Mouse (Mus musculus): ENCODE results near the gene Adam15.

Adam15 gene

DNA sequence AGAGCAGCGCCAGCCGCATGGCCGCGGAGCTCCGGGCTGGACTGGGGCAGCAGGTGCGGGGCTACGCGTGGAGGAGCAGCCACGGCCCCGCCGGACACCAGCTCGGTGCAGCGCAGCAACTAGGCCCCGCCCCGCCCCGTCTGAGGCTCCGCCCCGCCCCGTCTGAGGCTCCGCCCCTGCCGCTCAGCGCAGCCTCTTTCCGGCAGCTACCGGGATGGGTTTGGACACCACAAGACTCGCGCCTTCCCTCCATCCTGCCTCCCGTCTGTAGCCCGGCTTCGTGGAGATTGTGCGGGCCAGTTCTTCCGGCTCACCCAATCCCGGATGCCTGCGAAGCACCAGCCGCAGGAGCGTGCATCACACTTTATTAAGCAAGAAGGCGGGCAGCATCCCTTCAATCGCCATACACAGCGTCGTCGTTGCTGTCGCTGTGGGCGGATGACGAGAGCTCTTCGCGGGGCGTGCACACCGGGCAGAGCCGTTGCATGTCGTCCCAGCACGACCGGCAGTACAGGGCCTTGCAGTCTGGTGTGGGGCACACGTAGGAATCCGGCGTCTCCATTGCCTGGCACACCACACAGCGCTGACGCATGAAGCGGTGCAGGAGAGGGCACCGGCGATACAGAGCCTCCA lies at the start of gene Adam15:
Gene Adam15 (minus strand): TSS at position 128 of the 633 bp plus-strand sequence.
- DNase-seq (ENCODE audit: low read depth), result peak; percentile 56

DNA sequence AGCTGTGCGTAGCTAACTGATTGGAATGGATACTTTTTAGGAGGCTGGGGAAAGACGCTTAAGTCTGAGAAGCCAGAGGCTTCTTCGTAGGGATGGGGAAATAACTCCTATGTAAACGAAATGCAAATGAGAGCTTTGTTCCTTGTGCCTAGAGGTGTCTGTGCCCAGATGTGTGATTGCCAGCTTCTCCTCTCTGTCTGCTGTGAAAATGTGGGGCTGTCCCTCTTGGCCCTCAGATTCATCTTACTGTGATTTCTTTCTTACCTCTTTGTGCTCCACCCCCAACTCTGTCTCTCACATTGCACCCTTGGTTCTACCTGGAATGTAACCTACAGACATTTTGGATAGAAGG lies 46.8 kb upstream of the Adam15 start:
- DNase-seq (ENCODE audit: low read depth), result no peak

DNA sequence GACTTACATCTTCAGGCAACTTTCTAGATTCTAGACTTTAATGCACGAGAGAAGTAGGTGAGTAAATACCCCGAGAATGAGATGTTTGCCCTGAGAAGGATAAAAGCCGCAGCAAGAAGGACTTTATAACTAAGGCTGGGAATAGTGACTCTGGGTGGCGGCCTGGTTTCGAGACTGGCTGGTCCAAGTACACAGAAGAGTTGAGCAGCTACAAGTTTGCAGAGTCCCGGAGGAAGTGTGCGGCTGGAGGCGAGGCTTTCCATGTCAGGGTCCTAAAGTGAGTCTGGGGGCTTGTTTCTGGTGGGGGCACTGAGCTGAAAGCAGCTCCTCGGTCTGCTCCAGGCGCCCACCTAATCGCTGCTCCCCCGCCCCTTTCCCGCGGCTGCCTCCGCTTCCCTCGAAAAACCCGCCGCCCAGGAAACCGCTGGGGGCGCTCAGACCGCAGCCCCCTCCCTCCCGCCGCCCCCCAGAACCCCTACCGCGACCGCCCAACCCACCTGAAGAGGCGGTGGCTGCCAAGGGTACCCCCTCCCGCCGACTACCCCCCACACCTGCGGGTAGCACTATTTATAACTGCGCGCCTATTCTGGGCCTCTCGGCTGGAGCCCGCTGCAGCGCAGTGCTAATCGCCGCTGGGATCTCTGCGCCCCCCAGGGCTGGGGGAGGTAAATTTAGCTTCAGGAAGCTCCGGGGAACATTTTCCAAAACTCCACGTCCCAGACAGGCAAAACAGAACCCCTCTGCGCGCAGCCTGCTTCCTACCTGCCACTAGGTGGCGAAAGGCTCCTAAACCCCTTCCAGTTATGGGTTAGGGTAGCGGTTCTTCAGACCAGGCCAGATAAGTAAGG lies 46.2 kb upstream of the Adam15 start:
- DNase-seq (ENCODE audit: low read depth), result no peak

DNA sequence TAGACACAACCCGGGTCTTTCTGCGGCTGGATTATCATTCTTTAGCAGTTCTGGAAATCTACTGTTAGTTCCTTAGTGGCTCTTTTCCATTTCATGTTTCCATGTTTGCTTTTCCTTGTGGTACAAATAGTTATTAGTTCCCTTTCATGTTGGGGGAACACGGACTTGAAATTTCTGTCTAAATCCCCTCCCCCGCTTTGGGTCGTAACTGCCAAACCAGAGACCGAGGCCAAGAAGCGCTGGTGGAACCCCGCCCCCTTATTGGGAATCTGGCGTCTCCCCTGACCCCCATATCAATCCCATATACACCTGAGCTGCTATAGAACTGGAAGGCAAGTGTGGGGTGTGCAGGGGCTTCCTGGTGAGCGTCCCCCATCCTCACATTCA lies 45.6 kb upstream of the Adam15 start:
- DNase-seq (ENCODE audit: low read depth), result no peak

DNA sequence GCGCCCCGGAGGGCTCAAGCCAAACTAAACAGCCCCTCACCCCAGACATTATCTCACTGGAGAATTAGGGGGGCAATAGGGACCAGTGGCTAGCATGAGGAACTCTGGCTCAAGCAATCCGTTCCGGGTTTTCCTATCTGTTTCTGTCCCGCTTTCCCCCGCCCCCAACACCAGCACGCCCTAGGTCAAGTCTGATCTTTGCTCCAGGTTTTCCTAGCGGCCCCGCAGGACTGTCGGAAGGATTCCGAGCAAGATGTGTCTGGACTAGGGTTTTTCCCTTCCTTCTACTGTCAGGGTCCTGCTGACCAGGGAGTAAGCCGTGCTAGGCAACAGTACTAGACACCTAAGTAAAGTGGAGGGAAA lies 45.1 kb upstream of the Adam15 start:
- DNase-seq (ENCODE audit: low read depth), result peak; percentile 68

DNA sequence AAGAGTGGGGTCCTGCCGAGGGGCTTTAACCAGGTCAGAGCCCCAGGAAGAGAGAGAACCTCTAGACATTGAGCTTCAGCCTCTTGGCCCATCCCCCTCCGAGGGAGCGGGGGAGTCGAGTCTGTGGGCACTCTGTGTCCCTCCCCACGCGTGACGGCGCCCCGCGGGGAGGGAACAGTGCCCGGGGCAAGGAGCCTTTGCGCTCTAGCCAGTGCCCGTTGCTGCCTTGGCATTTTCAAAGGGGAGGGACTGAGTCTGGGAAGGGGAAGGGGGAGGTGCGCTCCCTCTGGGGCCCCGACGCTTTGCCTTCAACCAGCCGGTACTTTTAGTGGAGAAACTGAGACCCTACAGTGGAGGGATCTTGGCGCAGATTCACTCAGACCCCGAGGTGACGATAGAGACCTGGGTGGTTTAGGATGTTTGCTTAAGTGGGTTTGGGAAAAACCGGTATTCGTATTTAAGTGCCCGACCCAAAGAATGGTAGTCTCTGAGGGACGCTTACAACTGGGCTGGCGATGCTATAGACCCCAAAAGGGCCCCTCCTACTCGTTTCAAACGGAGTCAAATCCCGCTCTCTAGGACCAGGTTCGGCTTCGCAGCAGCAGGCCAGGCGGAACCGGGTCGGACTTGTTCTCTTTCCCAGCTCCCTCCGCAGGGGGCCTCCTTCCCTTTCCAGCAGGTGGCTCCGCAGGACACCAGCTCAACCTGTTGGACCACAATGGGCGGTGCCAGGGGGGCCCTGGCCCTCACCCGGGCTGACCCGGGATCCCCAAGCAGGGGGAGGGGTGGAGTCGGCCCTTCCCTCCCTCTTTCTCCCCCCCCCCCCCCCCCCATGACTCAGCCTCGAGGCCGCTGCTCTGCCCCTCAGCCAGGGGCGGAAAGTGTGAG lies 44.5 kb upstream of the Adam15 start, which contains the start of gene Zbtb7b:
Gene Zbtb7b (minus strand): TSS at position 771 of the 888 bp plus-strand sequence.
- peak; percentile 54 for DNase-seq (ENCODE audit: low read depth)

DNA sequence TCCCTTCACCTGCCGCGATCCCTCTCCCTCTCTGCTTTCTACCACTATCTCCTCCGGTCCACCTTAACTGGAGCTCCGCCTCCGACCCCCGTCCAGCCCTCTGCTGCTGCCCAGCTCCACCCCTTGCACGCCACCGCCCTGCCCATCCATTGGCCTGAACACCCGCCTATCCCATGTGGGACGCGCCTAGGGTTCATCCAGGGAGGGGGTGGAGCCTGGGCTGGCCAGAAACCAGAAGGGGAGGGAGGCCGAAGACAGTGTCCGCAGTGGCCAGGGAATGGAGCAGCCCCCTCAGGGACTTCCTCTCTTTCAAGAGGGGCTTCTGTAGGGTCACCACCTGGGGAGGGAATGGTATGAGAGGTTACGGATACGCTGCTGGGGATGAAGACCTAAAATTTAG lies 43.8 kb upstream of the Adam15 start:
- DNase-seq (ENCODE audit: low read depth), result peak; percentile 93

DNA sequence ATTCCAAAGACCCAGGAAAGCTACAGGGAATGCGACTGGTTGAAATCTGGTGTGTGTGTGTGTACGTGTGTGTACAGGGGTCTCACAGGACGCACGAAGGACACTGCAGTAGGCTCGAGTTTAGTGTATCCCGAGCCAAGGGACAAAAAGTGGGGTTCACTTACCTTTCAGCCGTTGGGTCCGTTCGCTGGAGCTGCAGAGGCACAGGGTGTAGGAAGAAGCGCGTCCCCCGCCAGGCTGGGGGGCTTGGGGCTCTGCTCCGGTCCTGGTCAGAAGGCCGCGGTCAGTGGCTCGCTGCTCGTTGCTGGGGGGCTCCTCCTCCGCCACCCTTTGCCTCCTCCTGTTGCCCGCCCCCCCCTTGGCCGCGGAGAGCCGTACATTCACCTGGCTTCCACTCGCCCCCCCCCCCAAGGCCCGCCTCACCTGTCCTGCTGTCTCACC lies 43.1 kb upstream of the Adam15 start:
- DNase-seq (ENCODE audit: low read depth), result no peak

DNA sequence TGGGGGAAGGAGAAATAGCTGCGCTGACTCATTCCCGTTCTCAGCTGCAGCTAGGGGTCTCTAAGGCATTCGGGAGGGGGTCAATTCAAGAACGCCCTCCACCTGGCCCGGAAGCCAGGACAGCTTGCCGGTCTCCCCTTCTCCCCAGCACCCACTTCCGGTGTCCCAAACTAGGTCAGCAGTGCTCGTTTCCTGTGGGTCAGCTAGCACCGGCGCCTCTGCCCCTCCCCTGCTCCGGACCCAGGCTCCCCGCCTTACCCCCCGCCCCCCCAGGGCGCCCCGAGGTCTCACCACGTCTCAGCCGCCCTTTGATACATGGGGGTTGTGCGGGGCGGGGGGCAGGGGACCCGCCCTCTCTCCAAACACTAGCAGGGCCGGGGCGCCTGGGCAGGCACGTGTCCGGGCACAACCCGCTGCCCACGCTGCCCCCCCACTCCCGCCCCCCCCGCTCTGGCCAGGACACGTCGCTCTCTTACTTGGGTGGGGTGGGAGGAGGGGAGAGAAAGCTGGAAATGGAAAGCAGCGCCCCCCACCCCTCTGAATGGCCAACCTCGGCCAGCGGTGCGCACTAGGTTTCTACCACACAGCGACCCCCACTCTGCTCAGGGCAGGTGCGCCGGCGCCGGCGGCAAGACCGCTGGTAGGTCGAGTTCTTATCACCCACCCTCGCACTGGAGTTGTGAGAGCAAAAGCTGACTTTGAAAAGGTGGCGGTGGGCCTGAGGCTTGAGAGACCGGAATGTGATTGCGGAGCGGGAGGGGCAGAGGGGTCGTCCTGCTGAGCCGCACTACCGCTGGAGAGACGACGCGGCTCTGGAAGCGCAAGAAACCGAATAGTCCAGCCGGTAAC lies 42.1 kb upstream of the Adam15 start:
- no peak for DNase-seq (ENCODE audit: low read depth)

DNA sequence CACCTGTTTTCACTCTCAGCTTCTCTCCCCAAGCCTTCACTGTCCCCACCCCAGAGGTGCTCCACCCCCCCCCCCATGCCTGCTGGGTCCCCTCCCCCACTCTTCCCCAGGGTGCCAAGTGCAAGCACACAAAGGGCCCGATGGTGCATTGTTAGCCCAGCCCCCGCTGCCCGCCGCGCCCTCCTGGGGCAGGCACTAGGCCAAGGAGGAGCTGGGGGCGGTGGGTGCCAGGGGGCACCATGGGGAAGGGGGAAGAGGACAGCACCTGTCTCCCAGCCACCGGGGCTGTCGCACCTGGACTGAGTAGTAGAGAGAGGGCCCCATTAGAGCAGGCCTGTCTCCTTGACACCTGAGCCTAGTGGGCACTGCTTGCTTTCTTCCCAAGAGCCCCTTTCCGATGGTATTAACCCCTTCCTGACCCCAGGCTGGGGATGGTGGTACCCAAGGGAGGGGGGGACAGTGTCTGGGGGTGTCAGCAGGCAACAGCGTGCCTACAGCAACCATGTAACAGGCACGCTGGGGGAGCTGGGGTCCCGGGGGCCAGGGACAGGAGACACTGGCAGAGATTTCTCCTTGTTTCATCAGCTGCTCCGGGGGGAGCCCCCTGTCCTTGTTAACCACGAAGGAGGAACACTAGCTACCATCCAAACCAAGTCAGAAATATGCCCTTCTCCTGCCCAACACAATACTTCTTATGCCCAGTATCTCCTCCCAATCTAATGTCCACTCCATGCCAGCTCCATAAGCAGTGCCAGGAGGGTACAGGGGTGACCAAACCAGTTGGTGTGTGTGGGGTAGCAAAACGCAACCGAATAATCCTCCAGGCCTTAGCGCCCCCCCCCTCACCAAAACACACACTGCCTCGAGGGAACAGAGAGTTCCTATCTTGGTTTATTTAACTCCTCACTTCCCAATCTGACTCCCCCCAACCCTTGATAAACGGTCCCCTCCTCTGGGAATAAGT lies 41.2 kb upstream of the Adam15 start:
- DNase-seq (ENCODE audit: low read depth), result no peak

DNA sequence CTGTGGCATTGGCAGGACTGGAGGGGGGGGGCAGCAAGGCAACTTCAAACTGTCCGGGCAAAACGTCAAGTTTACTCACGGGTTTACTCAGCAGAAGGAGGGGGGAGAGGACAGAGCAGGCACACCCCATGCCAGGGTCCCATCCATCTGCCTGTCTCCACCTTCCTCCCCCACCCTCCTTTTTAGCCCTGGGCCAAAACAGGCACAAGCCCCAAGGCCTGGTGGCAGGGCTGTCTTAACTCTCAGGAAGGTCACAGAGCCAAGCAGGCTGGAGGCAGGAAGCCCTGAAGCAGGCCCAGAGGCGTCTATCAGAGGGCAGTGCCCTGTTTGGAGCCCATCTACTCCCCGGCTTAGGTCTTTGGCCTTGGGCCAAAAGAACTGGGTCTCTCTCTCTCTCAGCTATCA lies 40.3 kb upstream of the Adam15 start:
- no peak for DNase-seq (ENCODE audit: low read depth)

DNA sequence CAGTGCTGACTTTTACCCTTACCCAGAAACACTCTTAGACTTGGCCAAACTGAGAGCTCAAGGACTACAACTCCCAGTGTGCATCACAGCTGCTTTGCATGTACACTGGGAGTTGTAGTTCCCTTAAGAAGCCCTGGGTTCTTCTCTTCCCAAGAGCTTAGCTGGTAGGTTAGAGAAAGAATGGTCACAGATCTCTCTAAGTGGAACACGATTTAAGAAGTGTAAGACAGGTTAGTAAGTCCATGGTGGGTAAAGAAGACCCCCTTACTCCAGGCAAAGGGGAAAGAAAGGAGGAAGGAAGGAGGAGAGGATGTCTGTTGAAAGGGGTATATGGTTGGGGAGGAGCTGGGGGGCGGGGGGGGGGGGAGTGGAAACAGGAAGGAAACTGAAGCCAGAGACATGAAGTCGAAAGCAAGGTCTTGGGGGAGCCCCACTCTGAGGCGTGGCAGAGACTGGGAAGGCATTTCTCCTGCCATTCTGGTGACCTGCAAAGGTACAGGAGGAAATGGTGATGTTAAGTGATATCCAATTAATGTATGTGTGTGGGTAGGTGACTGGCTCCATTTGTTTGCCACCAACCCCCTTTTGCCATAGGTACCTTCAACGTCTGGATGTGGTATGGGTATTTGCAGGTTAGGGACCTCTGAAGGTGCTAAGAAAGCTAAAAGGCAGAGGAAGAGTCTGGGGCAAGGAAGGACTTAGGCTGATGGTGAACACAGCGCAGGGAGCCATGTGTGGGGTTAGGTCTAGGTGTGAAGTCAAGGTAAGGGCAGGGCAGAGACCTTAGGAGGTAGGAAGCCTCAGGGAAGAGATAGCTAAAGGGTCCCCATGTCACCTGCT lies 39.3 kb upstream of the Adam15 start:
- DNase-seq (ENCODE audit: low read depth), result no peak

DNA sequence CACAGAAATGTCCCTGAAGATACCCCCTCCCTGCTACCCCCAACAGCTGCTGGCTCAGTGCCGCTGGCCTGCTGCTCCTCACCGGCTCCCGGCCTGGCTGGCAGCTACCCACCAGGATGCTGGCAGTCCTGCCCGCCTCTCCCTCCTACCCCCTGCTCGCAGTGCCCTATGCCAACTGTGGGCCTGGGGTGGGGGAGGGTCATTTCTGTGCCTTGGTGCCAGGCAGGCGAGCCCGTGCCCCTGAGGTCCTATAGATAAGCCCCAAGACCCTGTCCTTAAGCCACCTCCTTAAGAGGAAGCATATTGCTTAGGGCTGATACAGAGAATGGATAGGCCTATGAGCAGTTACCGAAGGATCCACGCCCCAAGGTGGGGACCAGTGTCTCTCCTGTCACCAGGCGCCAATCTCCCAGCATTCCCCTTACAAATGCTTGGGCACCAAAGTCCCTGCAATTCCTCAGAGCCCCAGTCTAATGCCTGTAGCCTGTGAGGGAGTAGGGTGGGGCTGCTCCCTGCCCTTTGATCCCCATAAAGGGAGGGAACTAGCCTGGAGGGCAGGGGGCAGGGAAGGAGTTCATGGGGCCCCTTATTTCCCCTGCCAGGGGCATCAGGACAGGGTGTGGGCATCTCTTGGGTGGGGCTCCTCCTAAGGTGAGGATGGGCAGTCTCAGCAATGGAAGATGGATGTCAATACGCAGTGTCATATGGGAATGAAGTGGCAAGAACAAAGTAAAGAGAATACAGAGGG lies 38.5 kb upstream of the Adam15 start:
- no peak for DNase-seq (ENCODE audit: low read depth)

DNA sequence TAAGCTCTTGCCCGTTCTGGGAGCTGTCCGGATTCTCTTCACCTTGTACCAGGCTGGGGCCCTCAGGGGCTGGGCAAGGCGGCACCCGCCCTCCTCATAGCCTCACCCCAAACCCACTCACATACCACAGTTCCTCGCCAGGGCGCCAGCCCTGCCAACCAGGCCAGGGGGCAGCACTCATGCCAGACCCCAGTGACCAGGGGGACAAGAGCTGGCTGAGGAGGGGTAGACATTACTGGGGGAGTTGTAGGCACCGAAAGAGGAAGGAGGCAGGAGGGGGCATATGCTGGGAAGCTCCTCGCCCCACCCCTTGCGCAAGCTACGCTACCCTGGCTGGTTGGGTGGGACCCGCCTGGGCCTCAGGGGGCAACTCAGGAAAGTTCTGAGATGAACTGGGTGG lies 37.8 kb upstream of the Adam15 start:
- no peak for DNase-seq (ENCODE audit: low read depth)

DNA sequence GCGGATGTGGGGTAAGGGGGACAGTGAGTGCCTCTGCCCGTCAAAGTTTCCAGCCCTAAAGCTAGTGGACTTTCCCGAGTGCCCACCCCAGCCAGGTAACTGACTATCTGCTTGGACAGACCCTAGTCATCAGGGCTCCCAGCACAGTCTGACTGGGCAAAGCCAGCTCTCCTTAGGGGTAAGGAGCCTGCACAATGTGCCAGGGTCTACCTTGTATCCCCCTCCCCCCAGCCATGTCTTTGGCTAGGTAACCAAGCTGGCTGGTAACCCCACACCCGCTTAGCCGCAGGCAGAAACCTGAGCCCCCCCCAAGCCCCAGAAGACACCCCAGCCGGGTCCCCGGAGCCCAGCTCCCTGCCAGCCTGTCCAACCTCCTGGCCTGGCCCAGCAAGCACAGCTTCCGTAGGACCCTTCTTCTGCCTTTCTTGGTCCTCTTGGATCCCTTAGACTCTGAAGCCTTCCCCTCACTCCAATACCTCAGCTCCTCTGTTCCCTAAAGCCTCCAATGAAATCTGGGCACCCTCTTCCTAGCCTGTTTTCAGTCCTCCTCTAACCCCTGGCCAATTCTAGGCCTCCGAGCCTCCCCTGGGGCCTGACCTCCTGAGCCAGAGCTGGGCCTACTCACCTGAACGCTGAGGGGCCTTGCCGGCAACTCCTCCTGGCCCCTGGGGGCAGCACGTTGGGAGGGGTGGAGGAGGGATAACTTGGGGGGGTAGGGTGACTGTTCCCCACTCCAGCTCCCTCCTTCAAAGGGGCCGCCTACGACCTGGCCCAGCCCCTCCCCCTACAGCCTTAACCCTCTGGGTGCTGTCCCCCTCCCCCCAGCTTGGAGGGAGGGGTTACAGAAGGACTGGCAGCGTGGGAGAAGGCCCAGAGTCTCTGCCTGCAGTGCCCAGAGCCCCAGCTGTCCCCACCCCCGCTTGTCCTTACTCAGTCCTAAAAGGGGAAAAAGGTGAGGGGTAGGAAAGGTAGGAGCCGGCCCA lies 36.9 kb upstream of the Adam15 start:
- DNase-seq (ENCODE audit: low read depth), result no peak

DNA sequence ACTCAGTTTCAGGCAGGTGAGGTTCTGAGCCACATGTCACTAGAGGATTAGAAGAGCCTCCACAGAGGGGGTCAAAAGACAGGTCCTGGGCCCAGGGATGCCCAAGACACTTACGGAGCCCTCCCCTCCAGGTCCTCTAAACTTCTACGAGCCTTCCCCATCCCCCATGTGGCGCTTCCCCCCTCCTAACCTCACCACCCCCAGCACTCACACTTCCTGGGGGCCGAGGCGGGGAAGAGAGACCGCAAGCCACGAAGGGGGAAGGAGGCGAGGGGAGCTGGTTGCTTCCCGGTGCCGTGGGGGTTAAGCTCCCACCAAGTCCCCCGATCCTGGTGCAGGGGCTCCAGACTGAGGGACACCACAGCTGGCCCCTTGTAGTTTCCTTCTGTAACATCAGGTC lies 35.7 kb upstream of the Adam15 start:
- no peak for DNase-seq (ENCODE audit: low read depth)

DNA sequence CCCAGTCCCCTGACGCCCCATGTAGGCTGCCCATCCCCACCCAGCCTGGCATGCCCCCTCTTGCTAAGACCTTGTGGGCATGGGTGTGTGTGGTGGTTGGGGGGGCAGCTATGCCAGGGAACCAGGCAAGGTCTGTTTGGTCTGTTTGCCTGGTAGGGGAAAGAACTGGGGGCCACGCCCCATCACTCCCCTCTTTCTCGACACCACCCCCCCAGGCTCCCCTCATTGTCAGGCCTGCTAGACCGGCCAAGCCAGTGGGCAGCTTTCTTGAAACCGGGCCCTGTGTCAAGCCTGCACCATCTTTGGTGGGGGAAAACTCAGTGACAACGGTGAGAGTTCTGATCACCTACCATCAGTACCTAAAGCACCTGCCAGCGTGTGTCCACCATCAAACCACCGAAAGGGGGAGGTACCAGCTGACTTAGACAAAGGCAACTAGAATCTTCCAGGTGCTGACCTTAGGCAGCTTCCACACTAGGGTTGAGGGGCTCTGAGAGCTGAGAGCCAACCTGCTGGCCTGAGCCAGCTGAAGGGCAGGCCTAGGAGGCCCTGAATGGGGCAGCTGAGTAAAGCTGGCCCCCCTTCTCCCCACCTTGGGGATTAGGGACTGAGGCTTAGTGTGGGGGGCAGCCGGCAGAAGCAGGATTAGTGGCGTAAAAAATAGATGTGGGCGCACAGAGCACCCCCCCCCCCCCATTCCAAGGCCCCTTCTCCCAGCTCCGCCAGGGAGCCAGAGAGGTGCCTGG lies 34.7 kb upstream of the Adam15 start:
- no peak for DNase-seq (ENCODE audit: low read depth)
